Mouse (Mus musculus) MEL (cell line): ENCODE measurements around the gene Stat5a. TPM values are rescaled to one million over a fixed set of nuclear protein-coding genes. Genes with fewer than 3 reads are reported as not detected.

Experiments used
- DNase-seq: peaks from one replicate; pipeline ENCODE4 v3.0.0; 2011; ENCODE audit warnings: low read depth, low spot score
- H3K27ac ChIP-seq: 2 replicates; pipeline ENCODE4 v1.5.1; 2012; ENCODE audit warnings: low read depth, mild to moderate bottlenecking, control low read depth, low read length, moderate library complexity; ENCODE audit not compliant: control insufficient read depth
- H3K27me3 ChIP-seq, 2 experiments: fragments of 150-350 bp in 1 of 2; sonication (generic) in 1 of 2; 2 replicates each; pipeline ENCODE4 v1.6.1; 2012; ENCODE audit warnings: low read length in 2 of 2, mild to moderate bottlenecking in 2 of 2, improper control_type of control experiment in 1 of 2, moderate library complexity in 1 of 2; ENCODE audit not compliant: insufficient read depth in 2 of 2, control insufficient read depth in 1 of 2
- H3K36me3 ChIP-seq, 2 experiments: 2 replicates each; pipeline ENCODE4 v1.6.1; 2012 to 2014; ENCODE audit warnings: low read length in 2 of 2, improper control_type of control experiment in 1 of 2, inconsistent platforms in 1 of 2, mild to moderate bottlenecking in 1 of 2; ENCODE audit not compliant: insufficient read depth in 2 of 2, control insufficient read depth in 1 of 2
- H3K4me1 ChIP-seq, 2 experiments: fragments of 150-350 bp in 1 of 2; sonication (generic) in 1 of 2; 2 replicates each; pipeline ENCODE4 v1.6.1; 2012; ENCODE audit warnings: low read length in 2 of 2, improper control_type of control experiment in 1 of 2, mild to moderate bottlenecking in 1 of 2; ENCODE audit not compliant: insufficient read depth in 2 of 2, control insufficient read depth in 1 of 2
- H3K4me3 ChIP-seq, 2 experiments: fragments of 150-350 bp in 1 of 2; sonication (generic) in 1 of 2; 2 replicates each; pipeline ENCODE4 v1.5.1; 2012; ENCODE audit warnings: low read depth in 2 of 2, low read length in 2 of 2, mild to moderate bottlenecking in 2 of 2, moderate library complexity in 2 of 2, control low read depth in 1 of 2, improper control_type of control experiment in 1 of 2; ENCODE audit not compliant: control insufficient read depth in 1 of 2, insufficient read depth in 1 of 2
- H3K79me2 ChIP-seq: 2 replicates; pipeline ENCODE4 v1.6.1; 2012; ENCODE audit warnings: mild to moderate bottlenecking, low read length, moderate library complexity; ENCODE audit not compliant: control insufficient read depth, poor library complexity, insufficient read depth
- H3K9ac ChIP-seq: 2 replicates; pipeline ENCODE4 v1.6.1; 2012; ENCODE audit warnings: low read depth, mild to moderate bottlenecking, control low read depth, low read length, moderate library complexity; ENCODE audit not compliant: control insufficient read depth, poor library complexity, severe bottlenecking
- H3K9me3 ChIP-seq: fragments of 150-350 bp; sonication (generic); replicated peaks from 2 replicates; pipeline ENCODE4 v1.6.1; 2012; ENCODE audit warnings: mild to moderate bottlenecking, low read length, improper control_type of control experiment, moderate library complexity; ENCODE audit not compliant: insufficient read depth
- BHLHE40 ChIP-seq: IDR thresholded peaks from 2 replicates; pipeline ENCODE4 v1.6.1; 2012; ENCODE audit warnings: low read depth, mild to moderate bottlenecking, inconsistent platforms, low read length, improper control_type of control experiment, borderline replicate concordance
- CHD1 ChIP-seq: IDR thresholded peaks from 2 replicates; pipeline ENCODE4 v1.6.1; 2012; ENCODE audit warnings: low read depth, mild to moderate bottlenecking, inconsistent platforms, low read length, improper control_type of control experiment
- CHD2 ChIP-seq: IDR thresholded peaks from 2 replicates; pipeline ENCODE4 v1.6.1; 2011; ENCODE audit warnings: low read length, improper control_type of control experiment
- CTCF ChIP-seq, 3 experiments: IDR thresholded peaks in 2 of 3; conservative IDR thresholded peaks in 1 of 3; 2 replicates each; pipeline ENCODE4 v1.5.1; 2011 to 2012; ENCODE audit warnings: low read length in 3 of 3, low read depth in 2 of 3, mild to moderate bottlenecking in 2 of 3, improper control_type of control experiment in 1 of 3, inconsistent platforms in 1 of 3, mixed read lengths in 1 of 3, moderate library complexity in 1 of 3; ENCODE audit not compliant: control insufficient read depth in 1 of 3, insufficient read depth in 1 of 3, poor library complexity in 1 of 3, severe bottlenecking in 1 of 3
- ELF1 ChIP-seq: IDR thresholded peaks from 2 replicates; pipeline ENCODE4 v1.6.1; 2014; ENCODE audit warnings: low read depth, mild to moderate bottlenecking, inconsistent platforms, low read length, improper control_type of control experiment, moderate library complexity
- GATA1 ChIP-seq: IDR thresholded peaks from 2 replicates; pipeline ENCODE4 v1.6.1; 2011; ENCODE audit warnings: low read depth, low read length, improper control_type of control experiment
- MAX ChIP-seq: IDR thresholded peaks from 2 replicates; pipeline ENCODE4 v1.6.1; 2011; ENCODE audit warnings: low read length, improper control_type of control experiment
- NELFE ChIP-seq: IDR thresholded peaks from 2 replicates; pipeline ENCODE4 v1.6.1; 2011; ENCODE audit warnings: low read depth, low read length, improper control_type of control experiment
- NRF1 ChIP-seq: IDR thresholded peaks from 2 replicates; pipeline ENCODE4 v1.6.1; 2014; ENCODE audit warnings: low read depth, mild to moderate bottlenecking, inconsistent platforms, low read length, improper control_type of control experiment, moderate library complexity; ENCODE audit not compliant: poor library complexity, insufficient read depth, severe bottlenecking
- POLR2A ChIP-seq, 2 experiments: IDR thresholded peaks; 2 replicates each; pipeline ENCODE4 v1.6.1; 2011 to 2012; ENCODE audit warnings: low read length in 2 of 2, mild to moderate bottlenecking in 2 of 2, control low read depth in 1 of 2, improper control_type of control experiment in 1 of 2, low read depth in 1 of 2, moderate library complexity in 1 of 2; ENCODE audit not compliant: control insufficient read depth in 1 of 2, insufficient read depth in 1 of 2, poor library complexity in 1 of 2
- SIN3A ChIP-seq: IDR thresholded peaks from 2 replicates; pipeline ENCODE4 v1.6.1; 2012; ENCODE audit warnings: low read length, improper control_type of control experiment, inconsistent platforms
- UBTF ChIP-seq: IDR thresholded peaks from 2 replicates; pipeline ENCODE4 v1.6.1; 2012; ENCODE audit warnings: low read depth, mild to moderate bottlenecking, inconsistent platforms, low read length, improper control_type of control experiment, moderate library complexity, borderline replicate concordance; ENCODE audit not compliant: insufficient read depth
- USF2 ChIP-seq, 2 experiments: IDR thresholded peaks; 2 replicates each; pipeline ENCODE4 v1.6.1; 2011 to 2012; ENCODE audit warnings: improper control_type of control experiment in 2 of 2, low read length in 2 of 2, borderline replicate concordance in 1 of 2, inconsistent platforms in 1 of 2, low read depth in 1 of 2, mild to moderate bottlenecking in 1 of 2; ENCODE audit not compliant: insufficient read depth in 1 of 2
- ZC3H11A ChIP-seq: IDR thresholded peaks from 2 replicates; pipeline ENCODE4 v1.6.1; 2012; ENCODE audit warnings: low read depth, mild to moderate bottlenecking, inconsistent platforms, low read length, improper control_type of control experiment
- ZMIZ1 ChIP-seq: IDR thresholded peaks from 2 replicates; pipeline ENCODE4 v1.6.1; 2012; ENCODE audit warnings: low read depth, mild to moderate bottlenecking, inconsistent platforms, low read length, improper control_type of control experiment, moderate library complexity
- polyA plus RNA-seq, 2 experiments: library from polyadenylated mRNA; stranded (reverse) in 1 of 2; unstranded in 1 of 2; fragments of >175 nt in 1 of 2; fragments of >200 nt in 1 of 2; gene quantifications; 2 replicates each; pipeline versions ENCODE4 v1.2.1 to v1.2.4; 2012; ENCODE audit warnings: low replicate concordance in 2 of 2, low read depth in 1 of 2; ENCODE audit not compliant: insufficient read length in 2 of 2, insufficient read depth in 1 of 2, missing spikeins in 1 of 2
- total RNA-seq: library from RNA; depleted of rRNA; stranded (reverse); fragments of 300-350 nt; gene quantifications from 2 replicates; pipeline ENCODE4 v1.2.3, GENCODE M21; 2012

The Stat5a gene
- total and polyA plus RNA-seq, 3 experiments, result 54.2 to 86.8 TPM; not detected in 1

- peak within 1 kb of the TSS; percentile 89 for H3K9ac ChIP-seq
- TF ChIP-seq NELFE, result peak; percentile 69
- TF ChIP-seq BHLHE40, result no peak
- peak; percentile 49; the same call in 1 of the 2 replicates for TF ChIP-seq NRF1
- TF ChIP-seq CTCF (IDR thresholded peaks at IDR 0.05 in 2 of 3, conservative IDR thresholded peaks at IDR 0.05 in 1 of 3; ENCODE audit: control insufficient read depth in 1 of 3, insufficient read depth in 1 of 3, low read depth in 2 of 3, low read length in 3 of 3, poor library complexity in 1 of 3, severe bottlenecking in 1 of 3), result 0 out of 6 replicates have a peak, but pooled peaks of 1 of the 3 experiments have one; percentile 0
- TF ChIP-seq CHD1, result no peak
- TF ChIP-seq ELF1, result peak; percentile 84
- TF ChIP-seq ZC3H11A, result no peak; the same call in 1 of the 2 replicates
- TF ChIP-seq SIN3A, result 0 out of 2 replicates have a peak, but pooled peaks have one; percentile 32
- 0 out of 2 replicates have a peak, but pooled peaks have one; percentile 22 for TF ChIP-seq MAX
- 0 out of 2 replicates have a peak, but pooled peaks have one; percentile 33 for TF ChIP-seq ZMIZ1
- 0 out of 2 replicates have a peak, but pooled peaks have one; percentile 55 for TF ChIP-seq UBTF
- TF ChIP-seq POLR2A (IDR thresholded peaks at IDR 0.05; ENCODE audit: control insufficient read depth in 1 of 2, insufficient read depth in 1 of 2, low read depth in 1 of 2, low read length in 2 of 2, poor library complexity in 1 of 2), result peak; percentile 74; a peak in 3 of 4 replicates
- peaks cover 4 to 7% of the 10 kb centered on the region in 2 experiments for H3K27me3 ChIP-seq
- H3K36me3 ChIP-seq, result peaks cover 0 to 18% of the 10 kb centered on the region in 2 experiments; a peak in 2 of 4 replicates
- H3K27ac ChIP-seq, result peak within 1 kb of the TSS; percentile 72
- peak within 1 kb of the TSS; percentile 78 to 98 for H3K4me3 ChIP-seq
- peaks cover 10 to 15% of the 10 kb centered on the region in 2 experiments for H3K4me1 ChIP-seq
- no peaks in the 10 kb centered on the region for H3K9me3 ChIP-seq
- DNase-seq, result peak; percentile 86
- H3K79me2 ChIP-seq, result peaks cover 32% of the 10 kb centered on the region
Observed at GRCm38 (mm10) chr11:100850038-100850777, 8.9 kb upstream of the Stat5a start, which contains the start of gene Stat5b. TSS of gene Stat5b (minus strand) at chr11:100850724.

GRCm38 (mm10) chr11:100850778-100851528 is 8.2 kb upstream of the Stat5a start:
- Histone ChIP-seq H3K79me2 (peaks cover 28% of the 10 kb centered on the region), H3K36me3 (peaks cover 0 to 18% of the 10 kb centered on the region in 2 experiments; a peak in 2 of 4 replicates), H3K9ac (peak overlapping the region; percentile 89), H3K4me3 (peak overlapping the region; percentile 78 to 98), H3K4me1 (peaks cover 10 to 15% of the 10 kb centered on the region in 2 experiments), H3K27ac (no peak overlapping the region), H3K27me3 (peaks cover 4 to 7% of the 10 kb centered on the region in 2 experiments), H3K9me3 (no peaks in the 10 kb centered on the region)
- TF ChIP-seq UBTF (no peak), USF2 (IDR thresholded peaks at IDR 0.05; ENCODE audit: borderline replicate concordance in 1 of 2, insufficient read depth in 1 of 2, low read depth in 1 of 2, low read length in 2 of 2) (no peak), CHD2 (no peak), MAX (no peak), GATA1 (no peak)
- DNase-seq, result peak; percentile 42
